Mouse (Mus musculus): ENCODE data around the gene Otud1. TPM values are rescaled to one million over a fixed set of nuclear protein-coding genes. Genes with fewer than 3 reads are reported as not detected.

Gene Otud1
- total RNA-seq, 2 experiments from 2014 or later: 7.3 to 9.7 TPM

DNA sequence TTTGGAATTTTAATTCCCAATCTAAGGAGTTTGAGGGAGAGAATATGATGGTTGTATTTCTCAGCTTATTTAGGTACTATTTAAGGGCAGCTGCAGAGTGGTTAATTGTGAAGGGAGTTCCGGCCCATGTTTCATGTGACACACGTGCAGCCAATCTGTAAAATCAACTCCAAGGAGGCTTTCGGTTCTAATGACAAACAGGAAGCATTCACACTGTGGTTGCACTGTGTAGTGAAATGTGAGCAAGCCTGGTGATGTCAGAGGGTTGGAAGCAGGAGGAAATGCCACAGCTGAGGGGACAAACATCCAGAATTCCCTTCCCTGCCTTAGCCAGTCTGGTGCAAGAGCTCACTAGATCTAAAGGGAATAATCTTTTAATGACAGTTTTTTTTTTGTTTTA lies 8.3 kb downstream of the Otud1 start:
- no peak for DNase-seq (ENCODE audit: low spot score in 2 of 2)

DNA sequence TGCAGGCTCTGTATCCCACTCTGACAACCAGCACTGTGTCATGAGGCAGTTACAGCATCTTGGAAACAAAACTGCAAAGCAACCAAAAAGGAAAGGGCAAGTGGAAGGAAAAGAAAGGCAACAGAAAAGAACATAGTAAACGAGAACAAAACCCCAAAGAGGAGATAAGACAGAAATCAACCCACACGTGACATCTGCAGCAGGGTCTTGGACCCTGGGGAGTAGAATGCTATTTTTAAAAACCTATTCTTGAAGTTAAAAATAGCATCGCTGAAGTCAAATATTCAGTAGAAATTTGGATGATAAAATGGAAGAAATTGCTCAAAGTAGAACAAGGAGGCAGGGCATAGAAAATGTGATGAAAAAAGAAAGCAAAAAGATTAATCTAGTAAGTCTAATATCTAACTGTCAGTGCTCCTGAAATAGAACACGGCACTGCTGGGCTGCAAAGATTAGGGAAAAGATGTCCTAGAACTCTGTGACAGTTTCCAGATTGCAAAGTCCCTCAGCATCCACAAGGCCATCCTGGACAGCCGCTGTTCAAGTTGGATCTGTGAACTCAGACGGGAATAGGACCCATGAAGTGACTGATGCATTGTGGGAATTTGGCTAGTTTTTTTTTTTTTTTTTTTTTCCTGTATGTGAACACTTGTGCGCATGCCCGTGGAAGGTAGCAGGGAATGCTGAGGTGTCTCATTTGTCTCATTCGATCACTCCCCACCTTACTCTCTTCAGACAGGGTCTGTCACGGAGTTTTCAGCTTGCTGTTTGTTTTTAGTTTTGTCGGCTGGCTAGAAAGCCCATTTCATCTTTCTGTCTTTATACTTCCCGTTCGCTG lies 13.5 kb downstream of the Otud1 start:
- no peak for DNase-seq (ENCODE audit: low spot score in 2 of 2)

DNA sequence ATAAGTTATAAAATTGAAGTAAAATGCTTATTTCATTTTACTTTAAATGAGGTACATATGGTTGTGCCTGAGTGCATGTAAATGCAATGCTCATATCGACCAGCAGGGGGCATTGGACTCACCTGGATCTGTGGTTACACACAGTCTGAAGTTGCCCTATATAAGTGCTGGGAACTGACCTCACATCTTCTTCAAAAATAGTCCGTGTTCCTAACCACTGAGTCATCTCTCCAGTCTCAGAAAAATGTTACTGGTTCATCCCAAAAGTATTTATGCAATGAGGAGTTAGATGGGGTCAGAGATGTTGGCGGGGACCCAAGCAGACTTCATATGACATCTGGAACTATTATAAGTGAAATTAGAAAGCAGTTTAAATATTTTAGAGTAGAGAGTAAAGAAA lies 25.4 kb downstream of the Otud1 start:
- peak; percentile 20 to 24 for DNase-seq (ENCODE audit: low spot score in 2 of 2)

DNA sequence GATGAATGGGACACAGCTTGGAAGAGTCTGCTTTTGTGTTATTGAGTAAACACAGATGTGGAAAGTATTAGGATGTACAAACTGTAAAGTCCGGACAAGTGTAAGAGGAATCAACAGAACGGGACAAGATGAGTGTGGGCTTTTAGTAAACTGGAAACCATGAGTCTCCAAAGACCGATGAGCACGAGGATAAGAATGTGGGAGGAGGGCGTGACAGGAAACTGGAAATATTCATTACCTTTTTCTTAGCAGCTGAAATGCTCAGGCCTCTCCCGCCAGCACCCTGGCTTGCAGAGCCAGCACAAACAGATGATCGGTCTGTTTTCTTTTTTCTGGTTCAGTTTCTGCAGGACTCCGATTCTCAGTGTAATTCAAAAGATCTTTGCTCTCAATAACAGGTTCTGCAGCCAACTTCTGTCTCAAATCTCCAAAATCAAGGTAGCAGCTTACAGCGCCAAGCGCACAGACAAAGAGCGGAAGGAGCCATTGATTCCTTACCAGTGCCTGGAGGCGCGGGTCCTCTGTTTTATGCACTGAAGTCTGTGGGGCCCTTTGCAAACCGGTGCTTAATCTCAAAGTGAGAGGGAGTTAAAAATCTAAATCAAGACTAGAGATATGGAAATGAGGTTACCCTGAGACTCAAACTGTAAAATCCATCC lies 28.1 kb downstream of the Otud1 start:
- no peak for DNase-seq (ENCODE audit: low spot score in 2 of 2)

DNA sequence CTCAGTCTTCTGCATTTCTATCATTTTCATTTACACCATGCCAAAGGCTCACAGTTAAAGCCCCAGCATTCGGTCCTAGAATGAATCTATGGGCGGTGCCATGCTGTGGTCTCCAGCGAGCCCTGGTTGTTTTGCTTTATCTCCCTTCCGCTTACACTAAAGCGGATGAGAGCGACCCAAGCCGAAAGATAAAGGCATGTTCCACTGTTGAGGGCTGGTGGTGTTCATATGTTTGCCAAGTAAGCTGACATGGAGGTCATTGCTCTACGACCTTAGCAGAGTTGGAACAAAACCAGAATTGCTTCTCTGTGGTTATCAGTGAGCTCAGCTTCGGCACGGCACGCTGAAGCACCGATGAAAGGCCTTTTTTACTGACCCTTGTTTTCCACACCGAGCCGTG lies 32.5 kb downstream of the Otud1 start:
- no peak for DNase-seq (ENCODE audit: low spot score in 2 of 2)

DNA sequence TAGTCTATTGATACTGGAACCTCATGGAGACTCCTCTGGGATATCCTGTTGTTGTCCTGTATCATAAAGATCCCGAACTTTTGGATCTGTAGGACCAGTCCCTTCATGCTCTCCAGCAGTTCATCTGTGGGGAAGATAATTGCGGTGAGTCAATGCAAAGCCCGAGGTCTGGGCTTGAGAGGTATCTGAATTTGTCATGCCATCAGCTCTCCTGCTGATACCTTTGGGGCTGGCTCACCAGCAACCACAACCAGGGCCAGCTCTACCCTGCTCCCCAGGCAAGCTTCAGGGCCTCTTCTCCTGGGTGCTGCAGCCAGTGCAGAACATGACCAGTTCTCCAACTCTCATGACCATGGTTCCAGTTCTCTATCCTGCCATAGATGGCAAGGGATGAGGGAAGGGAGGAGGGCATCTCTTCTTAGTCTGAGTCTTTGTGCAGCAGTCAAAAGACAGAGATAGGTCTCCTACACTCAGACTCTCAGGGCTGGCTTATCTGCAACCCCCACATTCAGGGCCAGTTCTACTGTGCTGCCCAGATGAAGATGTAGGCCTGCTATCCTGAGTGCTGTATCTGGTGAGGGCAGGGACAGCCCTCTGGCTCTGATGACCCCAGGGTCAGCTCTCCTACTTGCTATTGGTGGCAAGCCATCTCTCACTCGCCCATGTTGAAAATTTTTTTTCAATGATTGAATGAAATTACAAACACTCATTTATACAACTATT lies 42.2 kb downstream of the Otud1 start:
- no peak for DNase-seq (ENCODE audit: low spot score in 2 of 2)

DNA sequence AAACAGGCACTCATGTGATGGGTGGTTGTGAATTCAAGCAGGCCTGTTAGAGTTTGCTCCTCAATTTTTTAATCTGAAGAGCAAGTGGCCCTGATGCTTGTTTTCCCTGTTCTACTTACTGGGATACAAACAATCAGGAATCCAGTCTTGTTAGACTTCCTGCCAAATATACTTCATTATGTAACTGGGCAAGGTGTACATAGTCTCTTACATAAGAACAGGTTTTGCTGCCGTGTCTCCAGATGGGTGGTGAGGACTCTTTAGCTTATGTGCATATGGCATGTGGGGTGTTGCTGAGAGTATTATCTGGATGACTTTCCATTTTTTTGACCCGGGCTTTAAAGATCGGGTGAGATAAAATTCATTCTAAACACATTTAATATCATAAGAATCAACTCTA lies 43.8 kb downstream of the Otud1 start:
- DNase-seq (ENCODE audit: low spot score in 2 of 2): no peak

DNA sequence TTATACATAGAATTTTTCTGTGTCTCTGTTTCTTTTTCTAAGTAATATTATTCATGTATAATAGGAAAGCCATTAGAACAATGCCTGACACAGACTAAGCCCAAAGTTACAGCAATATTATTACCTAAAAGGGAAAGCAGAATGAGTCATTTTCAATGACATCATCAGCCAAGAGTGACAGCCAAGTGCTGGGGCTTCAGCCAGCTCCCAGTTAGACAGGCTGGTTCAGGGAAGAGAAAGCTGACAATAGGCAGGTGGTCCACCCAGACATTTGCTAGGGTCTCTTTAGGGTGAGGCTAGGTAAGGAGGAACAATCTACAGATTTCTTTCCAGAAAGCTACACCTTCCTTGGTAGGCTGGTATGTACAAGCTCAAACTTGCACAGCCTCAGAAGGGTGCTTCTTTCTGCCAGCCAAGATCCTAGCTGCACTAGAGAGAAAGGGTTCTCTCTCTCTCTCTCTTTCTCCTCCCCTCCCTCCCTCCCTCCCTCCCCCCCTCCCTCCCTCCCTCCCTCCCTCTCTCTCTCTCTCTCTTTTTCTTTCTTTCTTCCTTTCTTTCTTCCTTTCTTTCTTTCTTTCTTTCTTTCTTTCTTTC lies 45.6 kb downstream of the Otud1 start:
- peak in 1 of 2 experiments; percentile 5 for DNase-seq (ENCODE audit: low spot score in 2 of 2)

DNA sequence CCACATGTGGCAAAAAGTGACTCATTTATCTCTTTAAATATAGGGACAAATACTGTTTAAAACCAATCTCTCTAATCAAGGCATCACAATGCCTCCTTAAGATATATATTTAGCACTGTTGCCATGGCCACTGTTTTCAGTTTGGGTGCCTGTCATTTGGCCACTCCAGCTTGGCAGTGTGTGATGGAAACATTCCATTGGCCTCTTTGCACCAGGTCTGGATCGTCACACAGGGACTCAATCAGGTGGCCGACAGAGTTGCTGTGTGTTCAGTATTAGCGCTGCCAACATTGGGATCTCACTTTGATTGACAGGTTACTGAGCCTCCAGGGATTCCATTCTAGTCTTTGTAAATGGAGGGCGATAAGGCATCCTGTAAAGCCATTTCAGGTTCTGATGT lies 46.1 kb downstream of the Otud1 start:
- DNase-seq (ENCODE audit: low spot score in 2 of 2): no peak

DNA sequence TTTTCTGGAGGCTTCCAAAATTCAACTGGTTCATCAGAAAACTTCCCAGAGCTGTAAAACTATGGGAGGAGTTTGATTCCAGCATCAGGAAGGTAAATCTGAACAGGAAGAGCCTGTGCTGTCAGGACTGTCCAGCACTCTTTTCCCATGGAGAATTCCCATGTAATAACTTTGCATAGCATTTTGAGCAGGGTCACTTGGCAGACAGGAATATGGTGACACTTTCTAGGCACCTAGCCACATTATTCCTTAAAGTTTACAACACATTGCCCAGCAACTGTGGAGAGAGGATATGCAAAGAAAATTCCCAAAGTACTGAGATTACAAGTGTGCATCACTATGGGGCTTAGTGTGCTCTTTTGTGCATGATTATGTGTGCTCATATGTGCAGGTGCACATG lies 46.7 kb downstream of the Otud1 start:
- no peak for DNase-seq (ENCODE audit: low spot score in 2 of 2)

DNA sequence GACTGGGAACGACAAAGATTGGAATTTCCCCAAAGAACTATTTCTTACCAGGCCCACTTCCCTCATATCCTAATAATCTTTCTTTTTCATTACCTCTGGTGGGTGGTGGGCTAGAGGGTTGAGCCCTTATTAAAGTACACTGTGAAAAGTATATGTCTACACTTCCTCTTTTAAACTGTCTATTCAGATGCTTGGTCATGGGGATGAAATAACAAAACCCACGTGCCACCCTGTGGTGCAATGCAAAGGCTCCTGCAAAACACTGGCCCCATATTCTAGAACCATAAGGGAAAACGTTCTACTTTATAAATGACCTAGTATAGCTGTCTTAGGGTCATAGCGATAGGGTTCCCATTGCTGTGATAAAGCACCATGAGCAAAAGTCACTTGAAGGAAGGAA lies 49.3 kb downstream of the Otud1 start:
- DNase-seq (ENCODE audit: low spot score in 2 of 2): no peak

Other genes with a start within 250 kb of the Otud1 start
- gene Ptf1a, start 212.1 kb upstream of the Otud1 start, total RNA-seq (2021): not detected
- gene 4921504E06Rik, start 103.8 kb upstream of the Otud1 start, total RNA-seq (2021): not detected